Mouse (Mus musculus) left cerebral cortex, postnatal 14 days (tissue): Measurements from ENCODE around the gene Hist2h3c2. TPM values are rescaled to one million over a fixed set of nuclear protein-coding genes. Genes with fewer than 3 reads are reported as not detected.
"Not testable (repeated sequence)": the region's sequence is repeated elsewhere in the genome, so short reads cannot be mapped to it uniquely, and the experiment has no call there.

Experiments used
- DNase-seq, 2 experiments: peaks; one replicate each; pipeline ENCODE4 v3.0.0; 2021 to 2022; ENCODE audit warnings: low spot score in 2 of 2, mixed read lengths in 1 of 2
- intact Hi-C: fragments of 180-260 bp; cut with DNase I; formaldehyde crosslinking; loops from one replicate; pipeline ENCODE4 v1.15.1; 2025
- long read RNA-seq, 2 experiments: library from polyadenylated mRNA; stranded (forward); transcript quantifications; one replicate each; pipeline ENCODE4 v2.0.0; 2021
- total RNA-seq, 2 experiments: library from RNA; stranded (reverse); gene quantifications; 2 replicates each; pipeline ENCODE4 v1.2.3; 2021

Gene Hist2h3c2
- 1 to 10 TPM; 8.4 to 9.7 TPM for total RNA-seq
- long read RNA-seq, experiment 1 = 0 reads
- long read RNA-seq, experiment 2 = 0 reads

- DNase-seq, intact Hi-C loops: not testable (repeated sequence)
Observed at GRCm38 (mm10) chr3:96238954-96239793, at the start of gene Hist2h3c2. Hist2h3c2 (minus strand) TSS chr3:96239127.

DNA sequence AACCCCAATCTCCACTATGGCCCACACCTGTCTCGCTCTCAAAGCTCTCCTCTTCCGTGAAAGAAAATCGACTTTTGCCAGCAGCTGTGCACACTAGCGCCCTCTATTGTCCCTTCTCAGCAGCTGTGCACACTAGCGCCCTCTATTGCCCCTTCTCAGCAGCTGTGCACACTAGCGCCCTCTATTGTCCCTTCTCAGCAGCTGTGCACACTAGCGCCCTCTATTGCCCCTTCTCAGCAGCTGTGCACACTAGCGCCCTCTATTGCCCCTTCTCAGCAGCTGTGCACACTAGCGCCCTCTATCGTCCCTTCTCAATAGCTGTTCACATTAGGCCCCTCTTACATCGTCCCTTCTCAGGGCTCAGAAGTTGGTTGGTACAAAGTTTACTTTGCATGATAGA, 48.4 kb upstream of the Hist2h3c2 start:
- intact Hi-C loops, DNase-seq: not testable (repeated sequence)

DNA sequence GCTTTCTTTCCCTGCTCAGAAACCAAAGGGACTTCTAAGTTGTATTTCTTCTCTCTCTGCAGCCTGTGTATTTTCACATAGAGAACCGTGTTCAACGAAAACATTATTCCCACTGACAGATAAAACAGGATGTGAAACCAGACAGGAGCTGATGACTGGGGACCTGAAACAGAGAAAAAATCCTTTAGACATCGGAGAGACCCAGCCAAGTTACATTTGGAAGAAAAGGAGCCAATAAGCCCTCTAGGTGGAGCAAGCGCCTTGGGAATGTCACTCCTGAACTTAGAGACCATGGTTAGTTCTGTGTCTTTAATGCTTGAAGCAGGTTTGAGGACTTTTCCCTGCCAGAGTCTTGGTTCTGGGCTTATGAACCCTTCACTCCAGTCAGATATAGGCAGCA, 45.5 kb upstream of the Hist2h3c2 start:
- DNase-seq = peak; percentile 65 to 70
- intact Hi-C loops = loop anchor here (5.0 kb wide), 1 partner anchor 43 kb away; no protein-coding TSS in a partner anchor

GRCm38 (mm10) chr3:96280660-96281059, 41.7 kb upstream of the Hist2h3c2 start:
- intact Hi-C loops = loop anchor here (5.0 kb wide), 1 partner anchor 47 kb away; no protein-coding TSS in a partner anchor
- DNase-seq = no peak

DNA sequence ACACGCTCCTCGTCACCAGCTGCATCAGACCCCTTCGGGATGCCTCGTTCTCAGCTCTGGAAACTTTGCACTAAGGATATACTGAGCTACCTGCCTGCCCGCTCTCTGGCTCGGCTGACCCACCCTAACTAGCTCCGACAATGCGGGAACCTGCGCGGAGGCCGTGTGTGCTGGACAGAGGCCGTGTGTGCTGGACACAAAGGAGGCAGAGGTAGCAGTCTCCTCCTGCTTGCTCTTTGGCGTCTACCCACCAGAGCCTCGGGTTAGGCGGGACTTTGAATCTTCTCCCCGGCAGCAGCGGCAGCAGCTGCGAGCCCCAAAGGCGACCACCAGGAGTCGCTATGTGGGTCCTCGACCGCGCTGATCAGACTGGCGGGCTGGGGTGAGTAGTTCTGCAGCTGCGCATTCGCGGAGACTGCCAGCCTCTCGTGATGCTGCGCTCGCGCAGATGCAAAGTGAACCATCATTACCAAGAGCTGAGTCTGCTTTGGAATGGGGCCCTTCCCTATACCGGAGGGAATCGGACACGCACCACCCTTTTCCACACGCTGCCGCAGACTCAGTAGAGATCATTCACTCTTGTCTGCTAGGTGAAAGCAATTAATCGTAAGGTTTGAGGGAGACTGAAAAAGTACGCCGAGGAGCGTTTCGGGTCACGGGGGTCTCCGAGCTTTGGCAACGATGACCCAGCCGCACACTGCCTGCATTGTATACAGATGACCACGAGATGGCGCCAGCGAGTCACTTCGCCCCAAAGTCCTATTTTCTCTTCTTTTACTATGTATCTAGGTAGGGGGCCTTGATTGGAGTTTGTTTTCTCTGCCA, 39.1 kb upstream of the Hist2h3c2 start:
- peak; percentile 94 to 96 for DNase-seq
- intact Hi-C loops = loop anchor here (5.0 kb wide), 1 partner anchor 224 kb away; no protein-coding TSS in a partner anchor

- DNase-seq = peak; percentile 43 to 71
- intact Hi-C loops = loop anchor here (5.0 kb wide), 1 partner anchor 225 kb away; no protein-coding TSS in a partner anchor
Observed at GRCm38 (mm10) chr3:96277428-96277799, 38.5 kb upstream of the Hist2h3c2 start.

DNA sequence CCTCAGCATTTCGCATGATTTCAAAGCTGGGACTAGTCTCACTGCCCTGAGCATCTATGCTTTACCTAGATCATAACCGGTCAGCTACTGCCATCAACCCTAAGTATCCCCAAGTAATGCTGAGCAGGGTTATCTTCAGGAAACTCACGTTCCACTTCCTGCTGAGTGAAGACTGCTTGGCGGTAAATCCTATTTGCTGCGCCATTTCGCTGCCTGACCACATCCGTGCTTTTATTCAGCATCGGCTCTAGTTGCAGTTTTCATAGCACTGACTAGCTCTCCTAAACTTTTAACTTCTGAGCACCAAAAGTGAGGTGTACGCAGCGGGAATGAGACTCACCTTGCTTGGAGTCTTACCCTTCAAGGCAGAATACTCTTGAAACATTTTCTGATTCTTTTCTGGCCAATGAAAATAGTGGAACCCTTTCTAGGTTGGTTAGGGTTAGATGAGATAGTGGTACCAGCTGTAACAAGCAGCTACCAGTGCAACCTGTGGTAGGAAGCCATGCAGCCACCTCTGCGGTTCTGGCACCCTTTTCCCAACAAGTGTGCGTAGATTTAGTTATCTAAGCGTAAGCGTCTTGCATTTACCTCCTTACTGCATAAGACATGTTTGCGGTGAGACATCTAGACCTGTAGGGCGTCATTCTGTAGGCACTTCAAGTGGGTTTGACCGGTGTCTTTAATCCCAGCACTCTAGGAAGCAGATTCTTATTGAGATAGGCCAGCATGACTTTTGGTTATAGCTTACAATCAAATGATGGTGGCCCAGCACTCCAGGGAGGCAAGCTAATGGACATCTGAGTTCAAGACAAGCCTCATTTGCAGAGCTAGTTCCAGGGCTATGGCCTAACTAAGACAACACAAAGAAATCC, 34.9 kb upstream of the Hist2h3c2 start:
- intact Hi-C loops = no loop called here

DNA sequence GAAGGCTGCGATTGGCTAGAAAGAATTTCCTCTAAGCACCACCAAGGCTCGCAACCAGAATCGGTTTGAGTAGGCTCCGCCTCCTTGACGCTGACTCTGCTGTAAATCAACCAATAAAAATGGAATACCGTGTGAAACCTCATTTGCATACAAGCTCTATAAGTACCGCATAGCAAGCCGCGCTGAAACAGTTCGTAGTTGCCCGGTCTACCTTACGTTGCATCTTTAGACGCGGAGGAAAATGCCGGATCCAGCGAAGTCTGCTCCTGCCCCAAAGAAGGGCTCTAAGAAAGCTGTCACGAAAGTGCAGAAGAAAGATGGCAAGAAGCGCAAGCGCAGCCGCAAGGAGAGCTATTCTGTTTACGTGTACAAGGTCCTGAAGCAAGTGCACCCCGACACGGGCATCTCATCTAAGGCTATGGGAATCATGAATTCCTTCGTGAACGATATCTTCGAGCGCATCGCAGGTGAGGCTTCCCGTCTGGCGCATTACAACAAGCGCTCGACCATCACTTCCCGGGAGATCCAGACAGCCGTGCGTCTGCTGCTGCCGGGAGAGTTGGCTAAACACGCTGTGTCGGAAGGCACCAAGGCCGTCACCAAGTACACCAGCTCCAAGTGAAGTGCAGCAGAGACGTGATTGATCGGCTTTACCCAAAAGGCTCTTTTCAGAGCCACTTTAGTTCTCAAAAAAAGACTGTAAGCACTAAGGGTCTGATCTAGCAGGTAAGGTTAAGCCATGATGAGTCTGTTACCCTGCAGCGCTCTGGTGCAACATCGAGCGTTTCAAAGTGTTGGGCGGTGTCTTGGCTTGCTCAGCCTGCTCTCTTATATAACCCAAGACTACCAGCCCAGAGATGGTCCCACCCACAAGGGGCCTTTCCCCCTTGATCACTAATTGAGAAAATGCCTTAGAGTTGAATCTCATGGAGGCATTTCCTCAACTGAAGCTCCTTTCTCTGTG, 30.9 kb upstream of the Hist2h3c2 start, which contains the start of gene Hist2h2bb:
Gene Hist2h2bb (plus strand): TSS at position 242 of the 964 bp plus-strand sequence.
- DNase-seq = peak; percentile 94 to 98
- intact Hi-C loops = no loop called here

More for the DNA sequence above, 34.9 kb upstream of the Hist2h3c2 start:
- no peak for DNase-seq

DNA sequence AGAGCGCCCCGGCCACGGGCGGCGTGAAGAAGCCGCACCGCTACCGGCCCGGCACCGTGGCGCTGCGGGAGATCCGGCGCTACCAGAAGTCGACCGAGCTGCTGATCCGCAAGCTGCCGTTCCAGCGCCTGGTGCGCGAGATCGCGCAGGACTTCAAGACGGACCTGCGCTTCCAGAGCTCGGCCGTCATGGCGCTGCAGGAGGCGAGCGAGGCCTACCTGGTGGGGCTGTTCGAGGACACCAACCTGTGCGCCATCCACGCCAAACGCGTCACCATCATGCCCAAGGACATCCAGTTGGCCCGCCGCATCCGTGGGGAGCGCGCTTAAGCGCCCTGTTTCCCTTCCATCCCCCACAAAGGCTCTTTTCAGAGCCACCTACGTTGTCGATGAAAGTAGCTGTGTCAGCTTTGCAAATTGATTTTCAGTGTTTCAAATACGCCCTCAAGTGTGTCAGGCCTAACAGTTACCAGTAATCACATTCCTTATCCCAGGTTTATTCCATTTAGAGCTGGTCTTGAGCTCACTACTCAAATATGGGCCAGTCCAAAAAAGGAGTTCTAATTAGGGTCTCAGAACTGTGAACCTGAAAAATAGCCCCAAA, 29.9 kb upstream of the Hist2h3c2 start:
- intact Hi-C loops, DNase-seq: not testable (repeated sequence)

GRCm38 (mm10) chr3:96268051-96268775, 29.3 kb upstream of the Hist2h3c2 start, which contains the start of gene Hist2h3b:
Hist2h3b (plus strand) TSS chr3:96268654.
- DNase-seq = peak; percentile 83 to 86
- intact Hi-C loops = no loop called here

DNA sequence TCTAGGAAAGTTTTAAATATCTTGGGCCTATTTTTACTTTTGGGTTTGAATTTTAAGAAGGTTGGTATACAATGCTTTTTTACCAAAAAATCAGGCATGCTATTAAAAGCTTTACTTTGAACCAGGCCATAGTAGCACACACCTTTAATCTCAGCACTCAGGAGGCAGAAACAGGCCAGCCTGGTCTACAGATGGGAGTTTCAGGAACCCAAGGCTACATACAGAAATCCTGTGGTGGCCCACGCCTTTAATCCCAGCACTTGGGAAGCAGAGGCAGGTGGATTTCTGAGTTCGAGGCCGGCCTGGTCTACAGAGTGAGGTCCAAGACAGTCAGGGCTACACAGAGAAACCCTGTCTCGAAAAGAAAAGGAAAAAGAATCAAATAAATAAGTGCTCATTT, 28.6 kb upstream of the Hist2h3c2 start:
- intact Hi-C loops = no loop called here
- no peak for DNase-seq

- no peak for DNase-seq
- intact Hi-C loops = no loop called here
Observed at GRCm38 (mm10) chr3:96266132-96266710, 27.3 kb upstream of the Hist2h3c2 start.

GRCm38 (mm10) chr3:96264404-96264949, 25.6 kb upstream of the Hist2h3c2 start:
- no peak for DNase-seq
- intact Hi-C loops = no loop called here

DNA sequence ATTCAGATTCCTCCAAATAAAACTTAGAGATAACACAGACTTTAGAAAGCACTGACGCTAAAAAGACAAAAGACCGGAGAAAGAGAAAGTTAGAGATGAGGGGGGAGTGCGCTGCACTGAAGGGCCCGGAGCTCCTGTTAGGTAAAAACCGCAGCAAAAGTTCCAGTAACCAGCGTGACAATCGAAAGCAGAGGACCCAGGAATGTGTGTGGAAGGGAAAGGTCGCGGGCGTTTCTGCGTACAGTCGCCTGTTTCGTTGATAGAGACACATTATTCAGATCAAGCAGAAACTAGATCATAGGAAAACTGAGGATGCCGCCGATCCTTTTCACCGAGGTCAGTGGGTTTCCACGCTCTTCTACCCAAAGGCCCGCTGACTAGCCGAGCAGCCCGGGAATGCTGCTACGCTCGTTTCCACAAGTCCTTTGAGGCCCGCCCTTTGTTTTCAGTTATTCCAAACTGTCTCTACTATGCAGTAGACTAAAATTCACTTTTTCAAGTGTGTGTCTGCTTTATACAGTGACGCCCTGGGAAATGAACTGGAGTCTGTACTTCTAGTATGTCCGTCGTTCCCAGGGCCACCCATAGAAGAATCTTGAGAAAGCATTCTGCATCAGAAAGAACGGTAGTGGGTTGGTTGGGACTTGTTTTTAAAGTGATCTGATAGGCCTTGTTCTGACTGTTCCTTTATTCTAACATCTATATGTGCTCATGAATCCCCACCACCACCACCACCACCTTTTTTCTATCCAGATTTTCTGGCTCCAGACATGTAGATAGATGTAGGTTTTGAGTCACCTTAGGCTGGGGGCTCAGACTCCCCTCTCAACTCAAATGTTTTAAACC, 24.9 kb upstream of the Hist2h3c2 start:
- intact Hi-C loops = no loop called here

DNA sequence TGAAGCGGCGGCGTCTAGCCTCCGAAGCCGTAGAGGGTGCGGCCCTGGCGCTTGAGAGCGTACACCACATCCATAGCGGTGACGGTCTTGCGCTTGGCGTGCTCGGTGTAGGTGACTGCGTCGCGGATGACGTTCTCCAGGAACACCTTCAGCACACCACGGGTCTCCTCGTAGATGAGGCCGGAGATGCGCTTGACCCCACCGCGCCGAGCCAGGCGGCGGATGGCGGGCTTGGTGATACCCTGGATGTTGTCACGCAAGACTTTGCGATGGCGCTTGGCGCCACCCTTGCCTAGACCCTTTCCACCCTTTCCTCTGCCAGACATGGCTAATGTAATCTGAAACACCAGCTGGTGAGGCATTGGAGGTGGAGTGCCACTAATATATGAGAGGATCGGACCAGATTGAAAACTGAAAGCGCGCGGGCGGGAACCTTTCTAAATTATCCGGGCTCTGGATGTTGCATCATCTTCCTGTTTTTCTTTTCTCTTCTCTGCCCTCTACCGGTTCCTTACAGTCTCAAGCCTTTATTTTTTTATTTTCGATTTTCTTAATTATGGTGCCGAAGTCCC, 24.1 kb upstream of the Hist2h3c2 start, which contains the start of gene Hist2h4:
Gene Hist2h4 (minus strand): TSS at position 333 of the 572 bp plus-strand sequence.
- intact Hi-C loops = no loop called here
- peak; percentile 97 to 98 for DNase-seq

More for the DNA sequence above, 24.9 kb upstream of the Hist2h3c2 start:
- no peak for DNase-seq
